ENCODE assay signal across 29 mouse cellular contexts in genomic region chr1:154683477-154684106, GRCm38 (mm10).
DNase-seq lines count a peak whose midpoint lies in the region; ATAC-seq and TF ChIP-seq lines count a peak whose summit lies in the region.
"Had no signal": no experiment of that assay in that cellular context is flagged by ENCODE, and none has a peak within 500 bp of the region (broad histone marks: within the 10 kb centered on the region; RNA-seq: fewer than 3 reads in every experiment).

No protein-coding gene starts in this region.

- H3K9me3 ChIP-seq in CH12.LX (replicated peaks; ENCODE audit: low read length) = no peaks in the 10 kb centered on the region
- H3K9me3 ChIP-seq: embryonic facial prominence, embryonic 12.5 days; embryonic facial prominence, embryonic 15.5 days; forebrain, embryonic 10.5 days; forebrain, embryonic 13.5 days; heart, embryonic 10.5 days; heart, embryonic 13.5 days had no signal

- peak; percentile 36; the same call in 1 of the 2 replicates for ATAC-seq in erythroid progenitor cell, adult 5-6 weeks (replicated peaks; ENCODE audit: low FRiP score, poor library complexity, severe bottlenecking)
- ATAC-seq: forebrain, embryonic 13.5 days; forebrain, embryonic 16.5 days; hindbrain, postnatal 0 days; inflammation-experienced regulatory T-cells, adult 6 months; intestine, embryonic 16.5 days had no signal

- H3K4me1 ChIP-seq in CH12.LX (ENCODE audit: control insufficient read depth in 1 of 2, insufficient read depth in 2 of 2) = peaks cover 11 to 42% of the 10 kb centered on the region in 2 experiments
- H3K4me1 ChIP-seq: embryonic facial prominence, embryonic 15.5 days; forebrain, embryonic 13.5 days had no signal

- no peak for TF ChIP-seq EP300 in CH12.LX (IDR thresholded peaks at IDR 0.05; ENCODE audit: low read length)

- no peak for TF ChIP-seq POLR2A in CH12.LX (IDR thresholded peaks at IDR 0.05; ENCODE audit: low read depth, low read length)

- TF ChIP-seq CTCF in CH12.LX (conservative IDR thresholded peaks at IDR 0.05 in 1 of 2, IDR thresholded peaks at IDR 0.05 in 1 of 2; ENCODE audit: low read depth in 2 of 2, low read length in 2 of 2) = no peak

- in situ Hi-C loops in CH12.LX (cut with MboI; ENCODE audit: low pct_ligation_motif_present, low pct_unique_long_range_greater_than_20kb, low sequenced_read_pairs) = no loop called here

- H3K4me3 ChIP-seq in CH12.LX (replicated peaks in 1 of 3; ENCODE audit: low read depth in 2 of 3, low read length in 2 of 3, poor library complexity in 1 of 3) = no peak overlapping the region
- H3K4me3 ChIP-seq: embryonic facial prominence, embryonic 12.5 days; embryonic facial prominence, embryonic 15.5 days; erythroblast, embryonic 14.5 days; forebrain, embryonic 10.5 days; forebrain, embryonic 13.5 days; heart, adult 2 months; heart, embryonic 10.5 days; heart, embryonic 13.5 days had no signal

- no peak overlapping the region for H3K27ac ChIP-seq in CH12.LX (ENCODE audit: insufficient read depth, low read depth)
- H3K27ac ChIP-seq: embryonic facial prominence, embryonic 12.5 days; embryonic facial prominence, embryonic 15.5 days; forebrain, embryonic 10.5 days; forebrain, embryonic 13.5 days; heart, adult 2 months; heart, embryonic 10.5 days; heart, embryonic 13.5 days; hindbrain, embryonic 14.5 days; hindbrain, postnatal 0 days had no signal

- dilution Hi-C loops in CH12.LX (cut with MboI; ENCODE audit: extremely low pct_ligation_motif_present, extremely low pct_unique_long_range_greater_than_20kb, low sequenced_read_pairs) = no loop called here

- no peaks in the 10 kb centered on the region for H3K27me3 ChIP-seq in CH12.LX (replicated peaks)
- H3K27me3 ChIP-seq: embryonic facial prominence, embryonic 12.5 days; embryonic facial prominence, embryonic 15.5 days; forebrain, embryonic 13.5 days; heart, embryonic 13.5 days had no signal

- peak; percentile 19 for DNase-seq in heart, adult 11 months
- DNase-seq in heart, adult 18-20 months = no peak
- no peak for DNase-seq in CH12.LX (ENCODE audit: extremely low read depth)
- no peak for DNase-seq in spleen, adult 18-20 months
- DNase-seq in adipocyte (ENCODE audit: low spot score) = no peak
- DNase-seq: adrenal gland, adult 8-10 months; adrenal gland, postnatal 36 days; cerebellum, adult 18-20 months; cerebellum, adult 9-10 months; cerebellum, postnatal 14 days; gastrocnemius, postnatal 10 days; gastrocnemius, postnatal 36 days; heart, adult 2 months; heart, postnatal 14 days; heart, postnatal 4 days had no signal

- TF ChIP-seq RAD21 in CH12.LX (IDR thresholded peaks at IDR 0.05; ENCODE audit: low read depth, low read length) = no peak

- no peak overlapping the region for H3K4me2 ChIP-seq in CH12.LX (ENCODE audit: insufficient read depth, low read depth, poor library complexity, severe bottlenecking)
- H3K4me2 ChIP-seq: embryonic facial prominence, embryonic 12.5 days; embryonic facial prominence, embryonic 15.5 days; forebrain, embryonic 13.5 days; heart, embryonic 13.5 days; hindbrain, embryonic 14.5 days had no signal

- H3K36me3 ChIP-seq in CH12.LX (replicated peaks in 1 of 2; ENCODE audit: control insufficient read depth in 1 of 2, insufficient read depth in 1 of 2, low read length in 1 of 2) = peaks cover 0 to 2% of the 10 kb centered on the region in 2 experiments
- H3K36me3 ChIP-seq: embryonic facial prominence, embryonic 12.5 days; embryonic facial prominence, embryonic 15.5 days; forebrain, embryonic 10.5 days; G1E; heart, embryonic 10.5 days; heart, embryonic 13.5 days had no signal

- no peak overlapping the region for H3K9ac ChIP-seq in CH12.LX (ENCODE audit: insufficient read depth, low read depth)
- H3K9ac ChIP-seq: embryonic facial prominence, embryonic 12.5 days; embryonic facial prominence, embryonic 15.5 days; forebrain, embryonic 13.5 days; heart, embryonic 13.5 days; hindbrain, embryonic 14.5 days had no signal

- H3K79me2 ChIP-seq in CH12.LX (replicated peaks; ENCODE audit: control insufficient read depth, extremely low read depth, insufficient read depth, poor library complexity, severe bottlenecking) = no peaks in the 10 kb centered on the region

TF ChIP-seq in CH12.LX, 34 proteins besides CTCF, POLR2A, EP300 and RAD21:
- peak; percentile 62 for TF ChIP-seq ZNF384 (IDR thresholded peaks at IDR 0.05; ENCODE audit: low read depth, low read length)
- TF ChIP-seq MAFK (IDR thresholded peaks at IDR 0.05; ENCODE audit: insufficient replicate concordance, low read length) = no peak
